Mouse (Mus musculus): ENCODE results near the gene Chst15.

Gene Chst15

DNA sequence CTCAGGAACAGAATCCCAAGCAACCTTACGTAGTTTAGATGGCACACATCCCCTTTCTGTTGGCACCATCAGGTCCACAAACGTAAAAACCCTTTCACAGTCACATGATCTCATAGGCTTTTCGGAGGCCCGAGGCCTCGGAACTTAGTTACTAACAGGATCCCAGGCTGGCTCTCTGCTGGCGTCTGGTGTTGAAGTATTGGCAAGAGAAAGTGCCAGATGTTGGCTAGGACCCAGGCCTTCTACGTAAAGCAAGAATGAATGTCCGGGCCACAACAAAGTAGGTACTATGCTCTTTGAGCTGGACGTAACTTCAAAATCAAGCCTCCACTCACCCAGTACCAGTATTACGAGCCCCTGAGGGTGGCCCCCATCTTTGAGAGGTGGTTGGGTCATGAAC lies 103.0 kb downstream of the Chst15 start:
- DNase-seq = peak in 1 of 2 experiments; percentile 59

DNA sequence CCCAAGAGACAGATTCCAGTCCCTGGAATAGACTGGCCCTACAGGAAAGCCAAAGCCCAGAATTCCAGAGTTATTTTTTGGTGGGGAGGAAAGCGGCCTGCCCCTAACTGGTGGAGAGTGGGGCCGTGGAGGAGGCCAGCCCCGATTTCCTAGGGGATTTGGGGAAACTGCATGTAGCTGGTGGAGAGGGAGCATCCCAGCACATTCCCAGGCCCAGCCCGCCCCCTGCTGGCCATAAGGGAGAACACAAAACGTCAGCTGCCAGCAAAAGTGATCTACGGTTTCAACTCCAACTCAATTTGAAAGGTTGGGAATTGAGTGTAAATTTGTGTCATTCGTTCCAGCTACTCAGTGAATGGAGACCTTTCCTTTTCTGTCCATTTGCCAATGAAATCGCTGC lies 103.6 kb downstream of the Chst15 start:
- peak; percentile 89 to 90 for DNase-seq

DNA sequence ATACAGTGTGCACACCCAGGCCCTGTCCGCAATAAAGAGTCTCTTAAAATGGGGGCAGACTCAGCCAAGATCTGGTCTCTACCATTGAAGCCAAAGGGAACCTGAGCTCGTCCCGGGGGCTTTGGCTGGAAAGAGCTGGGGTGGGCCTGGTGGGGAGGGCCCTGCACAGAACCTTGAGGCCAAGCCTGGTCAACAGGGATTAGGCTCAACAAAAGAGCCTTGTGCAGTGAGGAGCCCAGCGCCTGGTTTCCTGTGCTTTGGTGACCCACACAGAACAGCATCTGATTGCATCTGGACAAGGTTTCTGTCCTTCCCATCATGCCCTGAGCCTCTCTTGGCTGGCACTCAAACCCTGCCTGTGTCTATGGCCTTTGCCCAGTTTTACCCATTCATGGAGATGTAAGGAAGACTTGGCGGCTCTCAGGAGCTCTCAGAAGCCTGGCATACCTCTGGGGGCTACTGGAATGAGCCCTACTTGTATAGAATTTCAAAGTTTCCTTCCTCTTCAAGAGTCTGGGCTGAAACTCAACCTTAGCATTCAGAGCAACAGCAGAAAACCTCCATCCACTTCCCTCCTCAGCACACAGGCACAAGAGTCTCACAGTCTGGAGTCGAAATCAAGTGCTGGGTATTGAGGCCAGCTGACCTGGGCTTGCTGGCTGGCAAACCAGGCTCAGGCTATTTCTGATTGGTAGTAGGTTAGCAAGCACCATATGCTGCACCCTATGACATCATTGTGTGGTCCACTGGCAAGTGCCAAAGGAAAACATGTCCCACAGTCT lies 104.9 kb downstream of the Chst15 start:
- peak; percentile 85 to 90 for DNase-seq

DNA sequence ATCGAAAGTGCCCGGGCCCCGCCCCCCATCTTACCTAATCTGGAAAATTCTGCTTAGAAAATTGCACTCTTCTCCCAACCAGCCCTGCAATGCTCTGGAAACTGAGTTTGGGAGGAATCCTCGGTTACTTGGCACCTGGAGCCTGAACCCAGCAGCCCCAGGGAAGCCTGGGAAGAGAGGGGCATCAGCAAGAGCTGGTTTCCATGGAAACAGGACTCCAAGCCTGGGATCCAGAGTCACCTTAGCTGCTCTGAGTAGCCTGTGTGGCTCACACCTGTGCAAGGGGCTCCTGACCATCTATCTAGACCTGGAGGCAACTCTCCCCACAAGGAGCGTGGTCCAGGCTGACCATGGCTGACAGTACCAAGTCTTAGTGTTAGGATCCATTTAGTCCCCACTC lies 106.4 kb downstream of the Chst15 start:
- DNase-seq = no peak

DNA sequence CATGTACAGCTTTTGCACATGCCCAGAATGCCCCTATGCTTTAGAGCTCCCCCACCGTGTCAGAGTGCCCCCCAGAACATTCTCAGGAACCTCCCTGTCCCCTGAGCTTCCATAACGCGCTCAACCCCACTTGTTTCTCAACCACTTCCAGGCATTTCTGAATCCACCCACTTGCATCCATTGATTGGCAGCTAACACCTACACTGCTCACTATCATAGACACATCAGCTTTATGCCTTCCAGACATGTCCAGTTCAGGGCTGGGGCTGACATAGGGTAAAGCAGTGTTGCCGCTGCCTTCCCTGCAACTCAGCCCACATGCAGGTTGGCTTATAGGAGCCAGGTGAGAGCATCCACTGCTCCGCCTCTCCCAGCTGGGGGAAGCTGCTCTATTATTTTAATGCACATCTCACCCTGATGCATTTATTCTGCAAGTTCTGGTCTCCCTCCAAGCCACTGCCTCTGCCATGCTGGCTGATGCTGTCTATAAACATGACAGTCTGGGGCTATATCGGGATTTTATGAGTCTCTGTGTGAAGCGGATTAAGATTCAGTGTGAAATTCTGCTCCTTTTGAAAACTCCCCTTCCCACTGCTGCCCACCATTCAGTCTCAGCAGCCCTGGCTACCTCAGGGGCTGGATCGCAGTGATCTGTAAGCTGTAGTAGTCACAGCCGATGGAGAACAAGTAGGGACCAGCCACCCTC lies 107.9 kb downstream of the Chst15 start:
- DNase-seq = no peak

DNA sequence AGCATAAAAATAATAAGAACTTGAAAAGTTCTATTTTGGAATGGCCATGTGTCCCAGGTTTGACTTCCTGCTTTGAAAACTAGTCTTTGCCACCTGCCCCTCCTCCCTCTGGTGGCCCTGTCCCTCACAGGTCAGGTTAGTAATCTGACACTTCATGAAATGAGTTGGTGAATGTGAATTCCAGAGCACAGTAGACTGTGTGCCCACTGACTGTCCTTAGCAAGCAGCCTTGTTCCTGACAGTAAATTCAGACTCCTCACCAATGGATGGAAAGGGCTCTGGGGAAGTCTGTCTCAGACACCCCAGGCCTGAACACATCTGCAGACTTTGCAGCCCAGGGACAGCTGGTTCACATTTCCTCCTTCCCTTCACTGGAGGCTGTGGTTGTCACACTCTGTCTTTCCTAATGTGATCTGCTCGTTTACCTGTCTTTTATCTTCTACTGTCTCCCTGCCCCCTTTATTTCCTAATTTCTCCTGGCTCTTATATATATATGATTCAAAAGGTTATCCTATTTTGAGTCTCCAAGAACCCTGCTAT lies 112.9 kb downstream of the Chst15 start:
- DNase-seq = no peak

DNA sequence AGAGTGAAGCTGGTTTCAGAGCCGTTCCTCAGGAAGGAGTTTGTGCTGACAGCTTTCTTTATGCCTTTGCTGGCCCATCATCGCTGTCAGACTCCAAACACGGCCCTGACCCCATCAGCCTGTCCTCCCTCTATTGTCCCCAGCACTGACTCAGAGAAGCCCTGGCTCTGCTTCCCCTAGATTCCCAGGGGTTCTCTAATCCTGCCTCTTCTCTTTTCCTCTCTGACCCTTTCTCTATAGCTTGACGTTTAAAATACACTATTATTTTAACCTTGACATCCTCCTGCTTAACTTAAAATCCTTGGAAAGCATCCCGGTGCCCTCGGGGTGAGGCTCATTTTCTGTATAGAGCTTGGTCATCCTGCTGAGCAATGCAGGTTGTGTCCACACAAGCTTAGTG lies 117.3 kb downstream of the Chst15 start:
- DNase-seq = no peak

DNA sequence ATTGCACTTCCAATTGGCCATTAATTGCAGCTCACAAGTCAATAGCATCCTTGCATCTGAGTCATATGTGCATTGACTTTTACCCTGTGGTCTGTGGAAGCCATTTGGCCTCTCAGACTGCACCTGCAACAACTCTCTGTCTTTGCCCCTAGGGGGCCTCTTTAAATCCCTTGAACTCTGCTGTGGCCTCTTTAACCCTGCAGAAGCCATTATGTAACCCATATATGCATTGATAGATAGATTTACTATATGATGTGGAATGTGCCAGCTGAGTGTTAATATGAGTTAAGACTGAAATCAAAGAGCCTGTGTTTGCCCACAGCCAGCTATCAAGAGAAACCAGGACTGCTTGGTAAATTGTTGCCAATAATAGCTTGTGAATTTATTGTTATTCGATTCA lies 118.2 kb downstream of the Chst15 start:
- DNase-seq = no peak

DNA sequence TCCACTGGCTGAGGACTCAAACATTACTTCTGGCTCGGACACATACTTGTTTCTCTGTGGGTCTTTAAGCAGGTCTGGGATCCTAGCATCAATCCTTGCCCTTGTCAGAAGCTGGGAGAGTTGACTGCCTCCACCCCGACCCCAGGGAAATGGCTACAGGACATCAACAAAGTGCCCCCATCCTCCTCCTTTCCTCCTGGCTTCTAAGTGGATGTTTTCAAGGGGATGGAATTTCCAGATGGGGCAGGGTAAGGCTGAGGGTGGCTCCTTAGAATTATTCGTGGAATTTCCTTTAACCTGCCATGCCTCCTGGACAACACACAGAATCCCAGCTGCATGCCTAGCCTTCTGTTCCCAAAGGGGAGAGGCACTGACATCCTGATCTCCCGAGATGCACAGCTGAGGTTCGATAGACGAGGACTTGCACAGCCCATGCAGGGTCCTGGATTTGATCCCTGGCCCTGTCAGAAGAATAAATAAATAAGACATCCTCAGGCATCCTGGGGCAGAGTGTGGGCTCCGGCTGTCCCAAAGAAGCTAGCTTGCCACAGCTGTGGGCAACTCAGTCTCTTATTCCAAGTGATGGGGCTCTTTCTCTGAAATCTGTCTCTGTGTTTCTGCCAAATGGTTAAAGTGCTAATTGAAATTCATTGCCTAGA lies 119.1 kb downstream of the Chst15 start:
- DNase-seq = peak; percentile 77 to 80

DNA sequence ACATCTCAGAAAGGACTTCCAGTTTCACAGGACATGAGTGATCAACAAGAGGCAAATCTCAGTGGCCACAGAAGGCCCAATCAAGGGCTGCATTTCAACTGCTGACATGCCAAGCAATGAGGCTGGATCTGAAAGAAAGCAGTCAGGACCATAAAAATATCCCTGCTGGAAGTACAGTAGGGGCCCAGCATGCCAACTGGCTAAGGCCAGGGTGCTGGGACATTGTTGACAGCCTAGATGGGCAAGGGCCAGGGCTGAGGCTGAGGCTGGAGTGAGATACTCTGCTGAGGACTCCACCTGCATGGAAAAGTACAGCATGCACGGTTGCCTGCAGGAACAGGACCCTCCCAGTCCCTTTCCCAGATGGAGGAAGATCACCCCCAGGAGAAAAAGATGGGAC lies 120.4 kb downstream of the Chst15 start:
- DNase-seq = no peak

DNA sequence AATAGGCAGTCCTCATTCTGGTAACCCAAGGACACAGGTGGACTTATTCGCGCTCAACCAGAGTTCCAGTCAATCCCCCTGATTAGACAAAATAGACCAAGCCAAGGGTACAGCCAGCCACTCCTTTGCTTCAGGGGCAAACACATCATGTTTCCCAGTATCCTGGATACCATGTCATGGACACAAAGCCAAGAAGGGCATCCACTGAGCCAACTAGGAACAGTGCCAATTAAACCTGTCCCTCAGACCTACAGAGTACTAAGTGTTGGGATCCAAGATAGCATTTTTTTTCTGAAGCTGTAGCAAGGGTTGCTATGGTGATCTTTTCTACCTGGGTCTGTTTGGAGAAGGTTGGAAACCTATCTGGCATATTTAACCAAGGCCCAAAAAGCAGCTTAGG lies 123.4 kb downstream of the Chst15 start:
- peak; percentile 81 to 85 for DNase-seq

DNA sequence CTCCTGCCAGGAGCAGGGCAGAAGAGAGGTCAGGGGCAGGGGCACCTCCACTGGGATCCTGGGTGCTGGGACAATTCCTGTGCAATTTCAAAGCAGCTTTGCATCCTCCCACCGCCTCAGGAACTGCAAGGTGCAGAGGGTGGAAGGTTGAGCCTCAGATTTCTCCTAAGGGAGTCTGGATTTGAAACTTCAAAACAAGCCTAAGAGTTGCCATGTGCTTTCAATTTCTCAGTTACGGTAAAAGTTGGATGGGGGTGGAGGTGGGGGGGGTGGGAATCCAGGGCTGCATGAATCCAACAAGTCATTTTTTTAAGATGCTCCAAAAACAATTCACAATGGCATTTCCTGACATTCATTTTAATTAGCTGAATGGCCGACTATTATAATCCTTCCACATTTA lies 129.6 kb downstream of the Chst15 start:
- no peak for DNase-seq

Measured in cerebellum, postnatal 10 days (tissue).